Mouse (Mus musculus) CH12F3 (cell line): Measurements from ENCODE around the gene Nat9.

Experiments
- in situ Hi-C: fragments of 300-500 bp; cut with MboI; formaldehyde crosslinking; loops from 2 replicates; pipeline ENCODE4 v1.14.3; 2020; ENCODE audit warnings: low sequenced_read_pairs

Gene Nat9

GRCm38 (mm10) chr11:115217439-115218410, 30.1 kb upstream of the Nat9 start:
- in situ Hi-C loops, result no loop called here

- in situ Hi-C loops, result no loop called here
Observed at GRCm38 (mm10) chr11:115215123-115215522, 27.5 kb upstream of the Nat9 start.

GRCm38 (mm10) chr11:115212116-115212515, 24.5 kb upstream of the Nat9 start:
- in situ Hi-C loops, result no loop called here

DNA sequence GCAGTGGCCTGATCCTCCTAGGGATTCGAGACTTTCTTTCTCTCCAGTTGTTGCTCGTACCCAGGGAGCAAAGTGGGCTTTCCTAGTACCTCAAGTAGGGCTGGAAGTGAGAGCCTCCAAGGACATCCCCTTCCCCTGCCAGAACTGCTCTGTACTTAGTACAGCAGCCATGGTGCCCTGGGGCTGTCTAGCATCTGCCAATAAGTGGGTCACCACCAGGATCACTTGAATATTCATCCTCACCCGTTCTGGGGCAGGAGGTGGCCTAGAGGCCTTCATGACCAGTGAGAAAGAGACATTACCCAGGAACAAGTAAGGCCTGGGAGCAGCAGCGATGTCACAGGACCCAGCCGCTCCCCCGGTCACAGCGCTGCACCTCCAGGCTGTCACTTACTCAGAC, 22.3 kb upstream of the Nat9 start:
- in situ Hi-C loops, result loop anchor here (10.0 kb wide), 1 partner anchor 65 kb away; the partner anchor contains the start of gene Fdxr

GRCm38 (mm10) chr11:115208776-115209732, 21.4 kb upstream of the Nat9 start:
- in situ Hi-C loops, result loop anchor here (10.0 kb wide), 1 partner anchor 66 kb away; the partner anchor contains the start of gene Fdxr

GRCm38 (mm10) chr11:115208126-115208525, 20.5 kb upstream of the Nat9 start:
- in situ Hi-C loops, result loop anchor here (10.0 kb wide), 1 partner anchor 67 kb away; the partner anchor contains the start of gene Fdxr

DNA sequence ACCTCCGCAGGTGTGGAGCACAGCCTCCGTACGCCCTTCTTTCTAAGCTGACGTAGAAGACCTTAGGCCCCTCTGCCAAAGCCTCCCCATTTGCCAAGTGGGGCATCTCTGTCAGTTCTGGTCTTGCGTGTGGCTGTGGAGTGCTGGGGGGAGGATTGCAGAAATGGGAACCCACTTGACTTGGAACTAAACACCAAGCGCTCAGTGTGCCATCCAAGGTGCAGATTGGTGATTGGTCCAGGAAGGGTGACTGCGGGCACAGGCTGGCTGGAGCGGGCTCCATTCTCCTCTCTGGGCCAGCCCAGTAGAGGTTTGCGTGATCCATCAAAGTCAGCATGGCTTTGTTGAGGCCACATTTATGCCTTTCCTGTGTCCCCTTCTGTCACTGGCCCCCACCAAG, 15.1 kb upstream of the Nat9 start:
- in situ Hi-C loops, result loop anchor here (10.0 kb wide), 1 partner anchor 72 kb away; the partner anchor contains the start of gene Fdxr

GRCm38 (mm10) chr11:115202316-115202715, 14.7 kb upstream of the Nat9 start:
- in situ Hi-C loops, result loop anchor here (10.0 kb wide), 1 partner anchor 72 kb away; the partner anchor contains the start of gene Fdxr

GRCm38 (mm10) chr11:115200520-115200919, 12.9 kb upstream of the Nat9 start:
- in situ Hi-C loops, result loop anchor here (10.0 kb wide), 1 partner anchor 74 kb away; the partner anchor contains the start of gene Fdxr

- in situ Hi-C loops, result no loop called here
Observed at GRCm38 (mm10) chr11:115198932-115199384, 11.3 kb upstream of the Nat9 start.

DNA sequence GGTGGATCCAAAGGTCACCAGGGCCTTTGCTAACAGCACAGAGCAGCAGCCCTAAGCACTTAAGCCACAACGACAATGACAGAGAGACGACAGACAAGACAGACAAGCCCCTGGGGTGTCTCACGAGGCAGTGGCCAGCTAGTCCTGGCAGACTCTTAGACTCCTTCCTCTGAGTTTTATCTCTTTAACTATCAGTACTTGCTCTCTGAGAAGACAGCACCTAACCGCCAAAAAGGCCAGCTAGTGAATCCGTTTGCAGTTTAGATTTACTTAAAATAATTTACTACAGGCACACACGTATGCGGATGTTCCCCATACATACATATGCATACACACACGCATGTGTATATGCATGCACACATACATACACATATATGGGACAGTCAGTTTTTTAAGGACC, 9.9 kb upstream of the Nat9 start:
- in situ Hi-C loops, result no loop called here

- in situ Hi-C loops, result no loop called here
Observed at GRCm38 (mm10) chr11:115195933-115196332, 8.3 kb upstream of the Nat9 start.

GRCm38 (mm10) chr11:115194693-115195092, 7.0 kb upstream of the Nat9 start:
- in situ Hi-C loops, result no loop called here

GRCm38 (mm10) chr11:115192180-115192579, 4.5 kb upstream of the Nat9 start:
- in situ Hi-C loops, result no loop called here

- in situ Hi-C loops, result no loop called here
Observed at GRCm38 (mm10) chr11:115189304-115189703, 1.6 kb upstream of the Nat9 start.

DNA sequence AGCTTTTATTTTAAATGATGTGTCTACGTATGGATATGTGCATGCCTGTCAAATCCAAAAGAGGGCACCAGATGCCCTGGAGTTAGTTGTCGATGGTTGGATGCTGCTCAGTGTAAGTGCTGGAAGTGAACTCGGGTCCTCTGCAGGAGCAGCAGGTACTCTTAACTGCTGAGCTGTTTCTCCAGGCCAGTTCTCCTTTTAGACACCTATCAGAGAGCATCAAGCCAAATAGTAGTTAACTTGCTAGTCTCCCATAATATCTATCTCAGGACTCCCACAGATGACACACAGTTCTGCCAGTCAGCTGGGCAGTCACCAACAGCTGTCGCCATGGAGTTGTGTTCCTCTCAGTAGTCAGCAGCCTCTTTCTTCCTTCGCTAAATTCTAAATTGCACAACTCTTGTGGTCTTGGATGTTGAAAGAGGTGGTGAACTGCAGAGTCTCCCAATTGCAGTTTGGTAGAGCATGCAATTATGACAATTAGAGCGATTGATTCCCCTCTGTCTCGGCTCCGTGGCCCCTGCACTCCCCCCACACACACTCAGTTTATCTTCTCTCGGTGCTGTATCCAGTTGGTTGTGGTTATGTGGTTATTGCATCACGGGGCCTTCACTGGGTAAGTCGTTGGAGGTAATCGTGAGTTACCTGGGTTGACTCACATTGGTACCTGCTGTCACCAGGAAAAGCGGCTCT, 1.0 kb upstream of the Nat9 start:
- in situ Hi-C loops, result no loop called here

- in situ Hi-C loops, result no loop called here
Observed at GRCm38 (mm10) chr11:115187224-115187639, 427 bp downstream of the Nat9 start, which contains the start of gene Tmem104. Gene Tmem104, plus strand, starts transcription at chr11:115187487.

DNA sequence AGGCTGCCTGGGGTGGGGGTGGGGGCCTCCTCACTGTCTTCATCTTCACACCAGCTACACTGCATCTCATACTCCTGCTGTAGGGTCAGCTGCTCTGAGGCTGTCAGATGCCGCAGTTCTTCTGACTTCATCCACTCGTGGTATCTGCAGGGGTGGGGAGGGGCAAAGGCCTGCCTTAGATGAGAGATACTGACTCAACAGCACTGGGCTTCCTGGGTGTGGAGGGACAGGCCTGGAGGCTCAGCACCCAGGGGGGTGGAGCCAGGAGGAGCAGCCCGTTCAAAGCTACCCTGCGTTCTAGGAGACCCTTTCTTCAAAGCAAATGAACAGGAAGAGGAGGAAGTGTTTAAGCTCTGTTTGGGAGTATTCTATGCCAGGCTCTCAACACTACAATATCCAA, 2.7 kb downstream of the Nat9 start:
- in situ Hi-C loops, result no loop called here

GRCm38 (mm10) chr11:115181913-115182638, 5.6 kb downstream of the Nat9 start:
- in situ Hi-C loops, result no loop called here
